Mouse (Mus musculus) mature B cell (primary cell): ENCODE data around the gene Atxn7l1.
"Not testable (repeated sequence)": the region's sequence is repeated elsewhere in the genome, so short reads cannot be mapped to it uniquely, and the experiment has no call there.

Experiments
- in situ Hi-C: fragments of 300-500 bp; cut with MboI; formaldehyde crosslinking; loops from 2 replicates; pipeline ENCODE4 v1.14.3; 2019

The Atxn7l1 gene

GRCm38 (mm10) chr12:33153131-33153530, 5.6 kb downstream of the Atxn7l1 start:
- in situ Hi-C loops = no loop called here

GRCm38 (mm10) chr12:33153850-33154249, 6.4 kb downstream of the Atxn7l1 start:
- in situ Hi-C loops = no loop called here

GRCm38 (mm10) chr12:33154732-33155131, 7.2 kb downstream of the Atxn7l1 start:
- in situ Hi-C loops = no loop called here

- in situ Hi-C loops = no loop called here
Observed at GRCm38 (mm10) chr12:33156334-33157018, 9.0 kb downstream of the Atxn7l1 start.

- in situ Hi-C loops = no loop called here
Observed at GRCm38 (mm10) chr12:33158256-33158655, 10.8 kb downstream of the Atxn7l1 start.

GRCm38 (mm10) chr12:33160406-33160805, 12.9 kb downstream of the Atxn7l1 start:
- in situ Hi-C loops = no loop called here

- in situ Hi-C loops = no loop called here
Observed at GRCm38 (mm10) chr12:33162541-33162940, 15.0 kb downstream of the Atxn7l1 start.

GRCm38 (mm10) chr12:33164019-33164418, 16.5 kb downstream of the Atxn7l1 start:
- in situ Hi-C loops = not testable (repeated sequence)

GRCm38 (mm10) chr12:33166712-33167111, 19.2 kb downstream of the Atxn7l1 start:
- in situ Hi-C loops = no loop called here

GRCm38 (mm10) chr12:33167545-33167944, 20.1 kb downstream of the Atxn7l1 start:
- in situ Hi-C loops = no loop called here

GRCm38 (mm10) chr12:33168491-33168890, 21.0 kb downstream of the Atxn7l1 start:
- in situ Hi-C loops = no loop called here

- in situ Hi-C loops = no loop called here
Observed at GRCm38 (mm10) chr12:33169777-33170494, 22.4 kb downstream of the Atxn7l1 start.

- in situ Hi-C loops = no loop called here
Observed at GRCm38 (mm10) chr12:33170822-33171221, 23.3 kb downstream of the Atxn7l1 start.

- in situ Hi-C loops = no loop called here
Observed at GRCm38 (mm10) chr12:33172926-33173325, 25.4 kb downstream of the Atxn7l1 start.

- in situ Hi-C loops = no loop called here
Observed at GRCm38 (mm10) chr12:33173720-33174141, 26.2 kb downstream of the Atxn7l1 start.

- in situ Hi-C loops = no loop called here
Observed at GRCm38 (mm10) chr12:33174171-33174570, 26.7 kb downstream of the Atxn7l1 start.

GRCm38 (mm10) chr12:33174675-33175357, 27.3 kb downstream of the Atxn7l1 start:
- in situ Hi-C loops = no loop called here

- in situ Hi-C loops = no loop called here
Observed at GRCm38 (mm10) chr12:33175621-33176554, 28.4 kb downstream of the Atxn7l1 start.

- in situ Hi-C loops = no loop called here
Observed at GRCm38 (mm10) chr12:33176555-33176900, 29.0 kb downstream of the Atxn7l1 start.

- in situ Hi-C loops = no loop called here
Observed at GRCm38 (mm10) chr12:33180421-33180820, 32.9 kb downstream of the Atxn7l1 start.

GRCm38 (mm10) chr12:33181875-33182274, 34.4 kb downstream of the Atxn7l1 start:
- in situ Hi-C loops = no loop called here
